Mouse (Mus musculus) T-helper 1 cell (primary cell): ENCODE results near the gene Ptprf.

ENCODE experiments used
- in situ Hi-C: fragments of 300-600 bp; cut with MboI, MseI; formaldehyde crosslinking; loops from one replicate; pipeline ENCODE4 v1.15.1; 2025; ENCODE audit warnings: high pct_unique_total_duplicates

The Ptprf gene

GRCm38 (mm10) chr4:118259782-118260463 lies 31.3 kb downstream of the Ptprf start:
- in situ Hi-C loops, result no loop called here

- in situ Hi-C loops, result no loop called here
Observed at GRCm38 (mm10) chr4:118257977-118258376, 33.2 kb downstream of the Ptprf start.

DNA sequence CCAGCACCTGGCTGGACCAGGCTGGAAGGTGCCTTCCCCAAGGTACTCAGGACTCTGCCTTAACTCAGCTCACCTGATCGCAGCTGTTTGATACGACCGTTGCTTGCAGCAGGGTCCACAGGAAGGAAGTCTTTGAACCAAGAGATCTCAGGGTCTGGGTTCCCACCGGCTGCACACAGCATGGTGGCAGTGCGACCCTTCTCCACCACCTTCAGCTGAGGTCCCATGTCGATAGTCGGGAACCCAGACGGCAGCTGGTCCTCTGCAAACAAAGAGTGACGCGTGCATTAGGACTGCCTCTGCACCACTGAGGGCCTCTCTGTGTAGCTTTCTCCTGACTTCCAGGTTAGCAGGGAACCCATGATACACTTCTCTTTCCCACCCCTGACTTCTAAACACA lies 33.8 kb downstream of the Ptprf start:
- in situ Hi-C loops, result no loop called here

DNA sequence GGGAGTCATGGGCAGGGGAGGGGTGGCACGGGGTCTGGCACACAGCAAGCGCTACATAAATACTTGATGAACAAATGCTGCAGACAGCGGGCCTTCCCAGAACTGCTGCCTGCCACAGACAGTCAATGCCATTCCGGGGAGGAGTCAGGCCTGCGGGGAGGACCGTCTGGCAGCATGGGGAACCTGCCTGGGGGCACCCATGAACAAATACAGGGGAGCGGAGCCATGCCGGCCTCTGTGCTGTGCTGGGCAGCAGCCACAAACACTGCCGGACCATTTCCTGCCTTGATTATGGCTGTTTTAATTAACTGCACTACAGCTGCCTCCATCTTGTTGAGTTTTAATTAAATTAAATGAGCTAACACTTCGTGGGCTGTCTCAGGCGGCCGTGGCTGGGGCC lies 35.0 kb downstream of the Ptprf start:
- in situ Hi-C loops, result no loop called here

DNA sequence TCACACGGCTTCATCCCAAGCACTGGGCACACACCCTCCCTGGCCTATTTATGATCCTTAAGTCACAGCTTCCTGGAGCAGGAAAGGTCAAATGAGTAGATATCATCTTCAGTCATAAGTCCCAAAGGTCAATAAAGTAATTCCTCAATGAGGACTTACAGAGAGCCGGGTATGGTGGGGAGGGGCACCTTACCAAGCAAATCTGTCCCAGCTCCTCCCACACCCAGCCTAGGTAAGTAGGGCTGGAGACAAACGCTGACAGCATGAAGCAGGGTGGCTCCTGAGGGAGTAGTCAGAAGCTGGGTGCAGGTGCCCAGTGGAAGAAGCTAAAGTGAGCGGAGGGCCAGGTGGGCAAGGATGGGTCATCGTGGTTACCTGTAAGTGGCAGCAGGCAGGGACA lies 36.3 kb downstream of the Ptprf start:
- in situ Hi-C loops, result no loop called here

DNA sequence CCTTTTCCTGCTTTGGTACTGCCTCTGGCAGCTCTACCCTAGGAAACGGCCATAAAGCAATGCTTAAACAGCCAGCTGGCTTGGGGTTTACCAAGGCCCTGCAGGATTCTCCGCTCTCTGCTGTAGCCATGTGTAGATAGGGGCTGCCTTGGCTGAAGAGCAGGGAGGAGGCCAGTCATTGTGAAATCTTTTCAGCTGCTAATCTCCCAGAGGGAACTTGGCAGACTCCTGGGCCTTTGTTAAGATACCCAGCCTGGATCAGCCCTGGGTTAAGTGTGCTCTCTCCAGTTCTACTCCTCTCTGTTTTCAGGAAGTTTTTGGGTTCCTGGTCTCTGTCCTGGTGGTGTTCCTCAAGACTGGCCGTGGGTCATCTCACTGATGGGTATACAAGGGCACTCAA lies 43.9 kb downstream of the Ptprf start:
- in situ Hi-C loops, result no loop called here

- in situ Hi-C loops, result no loop called here
Observed at GRCm38 (mm10) chr4:118245847-118246246, 45.4 kb downstream of the Ptprf start.

DNA sequence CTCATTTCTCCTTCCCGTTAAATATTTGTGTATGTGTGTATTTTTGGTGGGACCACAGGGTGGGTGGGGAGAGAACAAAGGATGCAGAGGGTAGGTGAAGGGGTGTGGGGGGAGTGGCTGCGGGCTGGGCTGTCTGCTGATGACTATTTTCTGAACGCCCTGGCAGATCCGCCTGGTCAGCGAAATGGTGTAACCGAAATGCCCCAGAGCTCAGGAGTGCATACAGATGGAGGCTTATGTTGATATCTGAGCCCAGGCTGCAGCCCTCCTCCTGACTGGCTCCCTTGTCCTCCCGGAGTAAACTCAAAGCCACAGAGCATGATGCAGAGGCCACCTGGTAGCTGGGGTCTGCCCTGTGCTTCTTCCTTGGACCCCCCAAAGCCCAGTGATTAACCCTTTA lies 47.4 kb downstream of the Ptprf start:
- in situ Hi-C loops, result no loop called here

- in situ Hi-C loops, result no loop called here
Observed at GRCm38 (mm10) chr4:118243298-118243697, 47.9 kb downstream of the Ptprf start.

- in situ Hi-C loops, result no loop called here
Observed at GRCm38 (mm10) chr4:118239960-118240689, 51.1 kb downstream of the Ptprf start.

DNA sequence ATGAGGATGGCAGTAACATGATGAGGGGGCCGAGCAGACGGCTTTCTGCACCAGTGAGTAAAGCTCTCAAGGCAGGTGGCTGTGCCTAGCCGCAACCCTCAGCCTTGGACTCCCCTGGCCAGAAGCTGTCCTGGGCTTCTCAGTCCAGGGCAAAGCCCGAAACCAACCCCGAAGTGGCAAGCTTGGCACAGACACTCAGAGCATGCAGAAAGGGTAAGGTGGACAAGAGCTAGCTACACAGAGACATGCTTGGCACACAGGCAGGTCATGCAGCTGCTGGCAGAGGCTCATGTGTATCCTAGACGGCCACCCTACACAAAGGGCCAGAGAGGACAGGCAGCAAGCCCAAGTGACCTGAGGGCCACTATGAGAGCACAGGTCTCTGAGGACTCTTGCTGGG lies 52.5 kb downstream of the Ptprf start:
- in situ Hi-C loops, result no loop called here

- in situ Hi-C loops, result no loop called here
Observed at GRCm38 (mm10) chr4:118236871-118237270, 54.3 kb downstream of the Ptprf start.

- in situ Hi-C loops, result no loop called here
Observed at GRCm38 (mm10) chr4:118234711-118235388, 56.4 kb downstream of the Ptprf start.

DNA sequence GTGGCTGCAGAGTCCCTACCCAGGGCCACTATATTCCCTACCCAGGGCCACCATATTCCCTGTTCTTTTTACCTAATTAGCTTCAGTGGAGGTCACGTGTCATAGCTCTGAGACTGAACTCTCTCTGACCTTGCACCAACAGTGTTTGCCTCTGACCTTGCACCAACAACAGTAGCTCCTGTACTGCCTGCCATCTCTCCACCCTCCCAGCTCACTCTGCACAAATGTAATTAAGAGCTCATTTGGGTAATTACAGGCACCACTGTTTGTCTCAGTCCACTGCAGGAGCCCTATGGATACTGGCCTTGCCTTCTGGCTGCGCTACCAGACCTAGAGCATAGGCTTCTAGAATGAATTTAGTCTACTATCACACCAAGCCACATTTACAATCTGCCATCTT lies 57.3 kb downstream of the Ptprf start:
- in situ Hi-C loops, result no loop called here

DNA sequence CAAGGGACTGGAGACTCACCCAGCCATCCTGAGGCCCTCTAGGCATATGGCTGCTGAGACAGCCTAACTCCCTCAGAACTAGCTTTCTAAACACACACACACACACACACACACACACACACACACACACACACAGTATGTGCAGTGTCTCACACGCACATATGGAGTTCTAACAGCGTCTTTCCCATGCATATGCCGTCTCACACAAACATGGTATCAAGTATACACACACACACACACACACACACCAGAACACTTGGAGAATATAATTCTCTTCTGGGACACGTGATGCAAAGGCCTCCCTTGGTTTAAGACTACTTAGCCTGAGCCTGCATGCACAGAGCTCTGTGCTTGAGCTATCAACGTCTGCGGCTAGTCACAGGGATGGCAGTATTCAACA lies 59.3 kb downstream of the Ptprf start:
- in situ Hi-C loops, result no loop called here

GRCm38 (mm10) chr4:118229035-118229770 lies 62.0 kb downstream of the Ptprf start:
- in situ Hi-C loops, result no loop called here

GRCm38 (mm10) chr4:118227398-118227797 lies 63.8 kb downstream of the Ptprf start:
- in situ Hi-C loops, result no loop called here

DNA sequence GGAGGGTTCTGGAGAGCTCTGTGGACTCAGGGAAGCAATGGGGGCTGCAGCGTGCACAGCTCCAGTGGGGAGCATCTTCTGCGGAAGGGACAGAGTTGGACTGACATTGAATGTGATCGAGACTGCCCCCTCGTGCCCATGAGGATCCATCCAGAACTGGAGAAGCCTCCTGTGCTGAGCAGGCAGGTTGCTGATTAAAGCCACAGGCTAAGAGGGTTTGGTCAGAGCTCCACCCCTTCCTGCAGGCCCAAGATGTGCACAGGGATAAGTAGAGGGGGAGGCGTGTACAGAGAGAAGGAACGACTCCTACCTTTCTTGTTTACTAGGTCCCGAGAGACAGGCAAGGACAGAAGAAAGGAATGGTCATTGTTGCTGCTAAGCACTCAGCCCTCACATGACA lies 69.9 kb downstream of the Ptprf start:
- in situ Hi-C loops, result no loop called here

- in situ Hi-C loops, result no loop called here
Observed at GRCm38 (mm10) chr4:118220756-118221155, 70.4 kb downstream of the Ptprf start.

DNA sequence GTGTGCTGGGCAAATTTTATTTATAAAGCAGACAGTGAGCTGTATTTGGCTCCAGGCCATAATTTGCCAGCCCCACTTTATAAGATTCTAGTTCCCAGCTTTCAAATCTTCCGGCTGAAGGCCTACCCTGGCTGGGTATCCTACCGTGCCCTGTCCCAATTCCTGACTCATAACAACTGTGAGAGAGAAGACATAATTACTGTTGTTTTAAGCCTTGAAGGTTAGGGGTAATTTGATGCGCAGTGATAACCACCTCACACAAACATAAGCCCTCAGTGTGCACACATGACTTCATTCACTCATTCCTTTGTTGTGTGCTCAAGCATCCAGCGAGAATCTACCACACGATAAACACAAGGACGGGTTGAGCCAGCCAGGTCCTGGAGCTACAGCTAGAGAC lies 71.7 kb downstream of the Ptprf start:
- in situ Hi-C loops, result loop anchor here (5.0 kb wide), 1 partner anchor 68 kb away; no protein-coding TSS in a partner anchor

DNA sequence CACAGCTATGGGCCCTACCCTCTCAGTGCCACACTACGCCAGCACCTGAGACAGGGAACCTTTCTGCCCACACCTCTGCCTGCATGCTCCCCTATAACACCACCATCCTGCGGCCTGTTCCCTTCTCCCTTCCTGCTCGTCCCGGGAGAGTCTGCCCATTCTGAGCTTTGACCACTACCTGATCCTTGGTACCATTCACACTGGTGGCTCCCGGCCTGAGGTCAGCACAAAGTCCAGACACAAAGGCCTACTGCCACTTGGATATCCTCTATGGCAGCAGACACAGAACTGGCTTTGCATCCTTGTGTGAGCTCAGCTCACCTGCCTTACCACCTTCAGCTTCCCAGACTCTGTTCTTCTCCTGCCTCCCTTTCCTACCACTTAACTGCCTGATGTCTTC lies 72.7 kb downstream of the Ptprf start:
- in situ Hi-C loops, result loop anchor here (5.0 kb wide), 1 partner anchor 69 kb away; no protein-coding TSS in a partner anchor
